Comparison of ENCODE assay signal across 13 mouse cellular contexts in the genomic region with DNA sequence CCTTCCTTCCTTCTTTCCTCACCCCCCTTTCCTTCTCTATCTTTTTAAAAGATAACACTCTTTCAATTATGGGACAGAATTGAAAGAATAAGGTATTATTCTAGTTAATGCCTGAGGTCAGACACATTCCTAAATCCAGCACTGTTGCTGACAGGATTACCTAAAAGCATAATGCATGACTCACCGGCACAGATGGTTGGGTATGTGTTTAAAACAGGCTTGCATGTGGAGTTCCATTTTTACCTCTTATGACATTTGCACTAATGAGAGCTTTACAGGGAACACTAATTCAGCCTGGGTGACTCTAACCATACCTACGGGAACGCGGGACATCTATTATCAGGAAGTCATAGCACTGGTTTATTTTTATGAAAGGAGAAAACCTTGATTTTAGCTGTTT.
DNase-seq lines count a peak whose midpoint lies in the region; ATAC-seq lines count a peak whose summit lies in the region.
"Had no signal": no experiment of that assay in that cellular context is flagged by ENCODE, and none has a peak within 500 bp of the region (broad histone marks: within the 10 kb centered on the region; RNA-seq: fewer than 3 reads in every experiment).

No protein-coding gene starts in this region.

- H3K27me3 ChIP-seq in hindbrain, embryonic 11.5 days (ENCODE audit: control insufficient read depth, insufficient read depth, low read length), result no peaks in the 10 kb centered on the region
- H3K27me3 ChIP-seq: liver, embryonic 15.5 days; midbrain, embryonic 15.5 days had no signal

- H3K4me2 ChIP-seq in hindbrain, embryonic 11.5 days (replicated peaks; ENCODE audit: low read depth, low read length), result no peak overlapping the region
- H3K4me2 ChIP-seq: liver, embryonic 15.5 days; midbrain, embryonic 15.5 days had no signal

- WGBS in hindbrain, embryonic 11.5 days, result 94% methylated on average over 4 of the region's 4 CpGs

- H3K36me3 ChIP-seq in hindbrain, embryonic 11.5 days (ENCODE audit: control insufficient read depth, insufficient read depth, low read length), result no peaks in the 10 kb centered on the region
- H3K36me3 ChIP-seq: liver, embryonic 15.5 days; midbrain, embryonic 15.5 days had no signal

- intact Hi-C loops in left cerebral cortex, postnatal 4 days (cut with DNase I), result no loop called here

- no peaks in the 10 kb centered on the region for H3K4me1 ChIP-seq in hindbrain, embryonic 11.5 days (replicated peaks; ENCODE audit: control insufficient read depth, insufficient read depth, low read length)
- H3K4me1 ChIP-seq: liver, embryonic 15.5 days; midbrain, embryonic 15.5 days had no signal

- H3K27ac ChIP-seq in hindbrain, embryonic 11.5 days (ENCODE audit: low read depth, low read length), result no peak overlapping the region
- H3K27ac ChIP-seq: hindbrain, postnatal 0 days; liver, embryonic 15.5 days; macrophage; midbrain, embryonic 15.5 days had no signal

- no peak for ATAC-seq in hindbrain, embryonic 11.5 days (ENCODE audit: low FRiP score)
- ATAC-seq: hindbrain, postnatal 0 days; midbrain, embryonic 15.5 days had no signal

- DNase-seq in left cerebral cortex, adult 18-20 months (ENCODE audit: low spot score in 2 of 2), result peak; percentile 20 to 50
- DNase-seq in left cerebral cortex, postnatal 4 days, result no peak
- DNase-seq in cerebellum, adult 9-10 months, result peak; percentile 88
- DNase-seq in layer of hippocampus, adult 9-10 months (ENCODE audit: low spot score), result peak; percentile 22
- no peak for DNase-seq in spleen, postnatal 36 days (ENCODE audit: low spot score in 2 of 2)
- no peak for DNase-seq in kidney, adult 9 months
- no peak for DNase-seq in hindbrain, embryonic 11.5 days (ENCODE audit: low spot score)
- DNase-seq: adrenal gland, adult 8-10 months; kidney, adult 8-10 months had no signal

- no peak overlapping the region for H3K4me3 ChIP-seq in hindbrain, embryonic 11.5 days (ENCODE audit: low read depth, low read length)
- H3K4me3 ChIP-seq: liver, embryonic 15.5 days; midbrain, embryonic 15.5 days had no signal

- H3K9me3 ChIP-seq in hindbrain, embryonic 11.5 days (ENCODE audit: control insufficient read depth, low read length), result no peaks in the 10 kb centered on the region
- H3K9me3 ChIP-seq: liver, embryonic 15.5 days; midbrain, embryonic 15.5 days had no signal

- no peak overlapping the region for H3K9ac ChIP-seq in hindbrain, embryonic 11.5 days (ENCODE audit: low read depth, low read length)
- H3K9ac ChIP-seq: liver, embryonic 15.5 days; midbrain, embryonic 15.5 days had no signal

Comparison
In these comparisons a context has a peak if more than half of its experiments do, and no peak if none do; other contexts are left out.
1. DNase-seq: peak in left cerebral cortex, adult 18-20 months (2 of 2), cerebellum, adult 9-10 months (single experiment) and layer of hippocampus, adult 9-10 months (single experiment); none in left cerebral cortex, postnatal 4 days (single experiment), spleen, postnatal 36 days (0 of 2), kidney, adult 9 months (single experiment) and hindbrain, embryonic 11.5 days (single experiment).